In the genomic region with DNA sequence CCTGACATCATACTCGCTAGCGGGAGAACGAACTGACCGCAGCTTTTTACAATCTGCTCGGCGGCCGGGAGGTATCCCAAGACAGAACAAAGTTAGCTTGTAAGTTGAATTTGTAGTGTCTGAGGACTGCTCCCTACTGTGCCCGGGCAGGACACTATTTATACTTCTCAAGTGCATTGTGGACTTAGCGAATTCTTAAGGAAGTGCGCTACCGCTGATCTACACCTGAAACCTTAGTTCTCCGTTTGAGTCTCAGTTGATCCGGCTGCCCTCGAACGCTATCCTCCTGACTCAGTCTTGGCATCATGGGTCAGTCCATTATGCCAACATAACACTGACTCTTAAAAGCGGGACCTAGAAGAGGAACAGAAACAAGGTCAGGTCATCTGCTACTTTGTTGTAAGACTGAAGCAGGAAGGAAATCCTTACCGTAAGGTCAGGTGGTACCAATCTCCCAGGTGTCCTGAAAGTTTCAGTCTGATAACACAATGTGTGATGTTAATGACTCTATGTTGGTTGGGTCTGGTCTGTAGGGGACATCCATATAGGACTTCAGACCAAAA, we compare ENCODE assay signal across 8 mouse cellular contexts. TPM values are rescaled to one million over a fixed set of nuclear protein-coding genes. Genes with fewer than 3 reads are reported as not detected.
DNase-seq lines count a peak whose midpoint lies in the region; ATAC-seq lines count a peak whose summit lies in the region.

No protein-coding gene starts in this region.

- peak overlapping the region; percentile 71 for H3K4me2 ChIP-seq in heart, embryonic 11.5 days
- peak overlapping the region; percentile 78 for H3K4me2 ChIP-seq in hindbrain, embryonic 12.5 days (replicated peaks)

- no peaks in the 10 kb centered on the region; the same call in 1 of the 2 replicates for H3K4me1 ChIP-seq in heart, embryonic 11.5 days (ENCODE audit: control insufficient read depth, insufficient read depth, low read length)
- peaks cover 13% of the 10 kb centered on the region for H3K4me1 ChIP-seq in hindbrain, embryonic 12.5 days

- H3K36me3 ChIP-seq in heart, embryonic 11.5 days (ENCODE audit: control insufficient read depth, insufficient read depth, low read length) = peaks cover 3% of the 10 kb centered on the region; the same call in 1 of the 2 replicates
- peaks cover 8% of the 10 kb centered on the region for H3K36me3 ChIP-seq in hindbrain, embryonic 12.5 days

- peak overlapping the region; percentile 57; the same call in 1 of the 2 replicates for H3K27ac ChIP-seq in heart, embryonic 11.5 days (ENCODE audit: low read depth, low read length)
- no peak overlapping the region; the same call in 1 of the 2 replicates for H3K27ac ChIP-seq in hindbrain, embryonic 12.5 days

- H3K9me3 ChIP-seq in heart, embryonic 11.5 days (replicated peaks; ENCODE audit: control insufficient read depth, low read length) = no peaks in the 10 kb centered on the region
- H3K9me3 ChIP-seq in hindbrain, embryonic 12.5 days (replicated peaks) = no peaks in the 10 kb centered on the region

- peak overlapping the region; percentile 64 for H3K4me3 ChIP-seq in heart, embryonic 11.5 days (ENCODE audit: low read depth, low read length)
- peak overlapping the region; percentile 60 for H3K4me3 ChIP-seq in hindbrain, embryonic 12.5 days

- no peaks in the 10 kb centered on the region for H3K27me3 ChIP-seq in heart, embryonic 11.5 days (ENCODE audit: control insufficient read depth, insufficient read depth, low read length)
- H3K27me3 ChIP-seq in hindbrain, embryonic 12.5 days = no peaks in the 10 kb centered on the region

- WGBS in heart, embryonic 11.5 days (ENCODE audit: insufficient replicate concordance) = 3% methylated on average over 17 of the region's 17 CpGs
- 6% methylated on average over 17 of the region's 17 CpGs for WGBS in hindbrain, embryonic 12.5 days

- peak overlapping the region; percentile 76 for H3K9ac ChIP-seq in heart, embryonic 11.5 days (ENCODE audit: low read depth, low read length)
- H3K9ac ChIP-seq in hindbrain, embryonic 12.5 days = peak overlapping the region; percentile 67

- no peak for DNase-seq in heart, adult 18-20 months
- peak; percentile 10 for DNase-seq in Muller cell, postnatal 12 days (ENCODE audit: inconsistent ontology term)
- DNase-seq in urinary bladder, postnatal 14 days (ENCODE audit: low spot score) = no peak
- DNase-seq in layer of hippocampus, adult 18-20 months (ENCODE audit: low spot score in 2 of 2) = no peak
- no peak for DNase-seq in thymus, postnatal 4 days

- ATAC-seq in heart, embryonic 11.5 days (replicated peaks; ENCODE audit: insufficient number of reproducible peaks, low FRiP score, low TSS enrichment) = no peak; the same call in 1 of the 2 replicates
- ATAC-seq in hindbrain, embryonic 12.5 days (ENCODE audit: low FRiP score) = no peak; the same call in 1 of the 2 replicates
- 0 out of 2 replicates have a peak, but pooled peaks have one; percentile 6 for ATAC-seq in megakaryocyte-erythroid progenitor cell, adult 5-6 weeks (replicated peaks; ENCODE audit: low FRiP score, low TSS enrichment, poor library complexity, severe bottlenecking)

RNA-seq across cellular contexts. Expression of a gene that starts 0.5 kb away (rescaled TPM):
- 10.5 and 11.4 TPM in 2 replicates for polyA plus RNA-seq in heart, embryonic 11.5 days (2014; fragmentation: Nextera tagmentation; extraction: Ambion mirVana)
- 10 to 100 TPM; 26.2 to 28.0 TPM for total RNA-seq in heart, adult 18-20 months (2021)
- 16.3 and 19.7 TPM in 2 replicates for polyA plus RNA-seq in hindbrain, embryonic 12.5 days (2016; fragmentation: Nextera tagmentation; extraction: Ambion mirVana)
- 7.9 and 12.4 TPM in 2 replicates for total RNA-seq in megakaryocyte-erythroid progenitor cell, adult 5-6 weeks (2014; fragmentation: Nextera tagmentation)
- 5.0 and 20.3 TPM in 2 replicates for total RNA-seq in megakaryocyte-erythroid progenitor cell, adult 5-6 weeks (2017)
- total RNA-seq in layer of hippocampus, adult 18-20 months (2021) = 10 to 100 TPM; 26.5 to 29.4 TPM

RNA-seq across cellular contexts. Expression of a gene that starts 8.4 kb away (rescaled TPM):
- polyA plus RNA-seq in heart, embryonic 11.5 days (2014; fragmentation: Nextera tagmentation; extraction: Ambion mirVana) = 4.6 and 4.9 TPM in 2 replicates
- total RNA-seq in heart, adult 18-20 months (2021) = 1 to 10 TPM; 2.1 to 2.2 TPM
- polyA plus RNA-seq in hindbrain, embryonic 12.5 days (2016; fragmentation: Nextera tagmentation; extraction: Ambion mirVana) = 8.4 and 9.4 TPM in 2 replicates
- 9.4 and 12.1 TPM in 2 replicates for total RNA-seq in megakaryocyte-erythroid progenitor cell, adult 5-6 weeks (2014; fragmentation: Nextera tagmentation)
- 8.0 and 8.4 TPM in 2 replicates for total RNA-seq in megakaryocyte-erythroid progenitor cell, adult 5-6 weeks (2017)
- total RNA-seq in layer of hippocampus, adult 18-20 months (2021) = 1 to 10 TPM; 7.6 to 8.5 TPM

RNA-seq across cellular contexts. Expression of a gene that starts 57.8 kb away (rescaled TPM):
- polyA plus RNA-seq in heart, embryonic 11.5 days (2014; fragmentation: Nextera tagmentation; extraction: Ambion mirVana) = 4.5 and 5.9 TPM in 2 replicates
- total RNA-seq in heart, adult 18-20 months (2021) = under 1 TPM; 0.22 to 0.41 TPM
- 6.4 TPM in 2 replicates for polyA plus RNA-seq in hindbrain, embryonic 12.5 days (2016; fragmentation: Nextera tagmentation; extraction: Ambion mirVana)
- not detected in 2 replicates for total RNA-seq in megakaryocyte-erythroid progenitor cell, adult 5-6 weeks (2014; fragmentation: Nextera tagmentation)
- not detected in 2 replicates for total RNA-seq in megakaryocyte-erythroid progenitor cell, adult 5-6 weeks (2017)
- under 1 TPM in 1 of 2 experiments, not detected in 1; 0.41 TPM for total RNA-seq in layer of hippocampus, adult 18-20 months (2021)
